ENCODE assay signal across 8 mouse cellular contexts in genomic region chr14:25734736-25735716, GRCm38 (mm10). TPM values are rescaled to one million over a fixed set of nuclear protein-coding genes. Genes with fewer than 3 reads are reported as not detected.
DNase-seq lines count a peak whose midpoint lies in the region; ATAC-seq lines count a peak whose summit lies in the region.

No protein-coding gene starts in this region.

- intact Hi-C loops in heart, postnatal 36 days (cut with DNase I): no loop called here

- no peak overlapping the region for H3K4me3 ChIP-seq in forebrain, embryonic 12.5 days (replicated peaks)

- no peaks in the 10 kb centered on the region for H3K9me3 ChIP-seq in forebrain, embryonic 12.5 days

- DNase-seq in frontal cortex, postnatal 10 days (ENCODE audit: low spot score in 2 of 2): peak; percentile 60 to 69
- peak; percentile 79 for DNase-seq in 3T3-L1 (ENCODE audit: low read depth, low spot score)
- peak; percentile 61 to 72 for DNase-seq in heart, postnatal 36 days
- DNase-seq in lung, postnatal 10 days: peak; percentile 77
- no peak for DNase-seq in thymus, postnatal 0 days (ENCODE audit: low spot score)

- 46% methylated on average over 17 of the region's 17 CpGs for WGBS in forebrain, embryonic 12.5 days

- H3K9ac ChIP-seq in forebrain, embryonic 12.5 days: peak overlapping the region; percentile 27; the same call in 1 of the 2 replicates

- H3K36me3 ChIP-seq in forebrain, embryonic 12.5 days (replicated peaks): no peaks in the 10 kb centered on the region

- H3K4me1 ChIP-seq in forebrain, embryonic 12.5 days: peaks cover 23% of the 10 kb centered on the region

- peak overlapping the region; percentile 51; the same call in 1 of the 2 replicates for H3K27ac ChIP-seq in forebrain, embryonic 12.5 days

- no peaks in the 10 kb centered on the region for H3K27me3 ChIP-seq in forebrain, embryonic 12.5 days

- peak overlapping the region; percentile 6; the same call in 1 of the 2 replicates for H3K4me2 ChIP-seq in forebrain, embryonic 12.5 days

- no peak for ATAC-seq in frontal cortex, adult (ENCODE audit: low TSS enrichment)
- 0 out of 2 replicates have a peak, but pooled peaks have one; percentile 53 for ATAC-seq in forebrain, embryonic 12.5 days (ENCODE audit: low FRiP score)
- no peak for ATAC-seq in monocyte, adult 5-6 weeks (replicated peaks; ENCODE audit: insufficient number of reproducible peaks, low FRiP score, low TSS enrichment, poor library complexity, severe bottlenecking)

RNA-seq across cellular contexts. Expression of gene Zcchc24, which starts 33.8 kb away (rescaled TPM):
- 12.3 and 14.2 TPM in 2 replicates for polyA plus RNA-seq in forebrain, embryonic 12.5 days (2016; fragmentation: Nextera tagmentation; extraction: Ambion mirVana)
- total RNA-seq in heart, postnatal 36 days (2021): 10 to 100 TPM; 35.0 to 39.0 TPM
- polyA plus RNA-seq in thymus, postnatal 0 days (2015; fragmentation: Nextera tagmentation; extraction: Ambion mirVana): 7.6 and 9.0 TPM in 2 replicates
- 10.5 to 11.8 TPM (median 10.9 TPM) in 3 replicates for total RNA-seq in monocyte, adult 5-6 weeks (2017)

RNA-seq across cellular contexts. Expression of gene Ppif, which starts 41.1 kb away (rescaled TPM):
- 32.4 and 35.6 TPM in 2 replicates for polyA plus RNA-seq in forebrain, embryonic 12.5 days (2016; fragmentation: Nextera tagmentation; extraction: Ambion mirVana)
- total RNA-seq in heart, postnatal 36 days (2021): 100 to 1,000 TPM; 294 to 308 TPM
- polyA plus RNA-seq in thymus, postnatal 0 days (2015; fragmentation: Nextera tagmentation; extraction: Ambion mirVana): 30.4 and 37.2 TPM in 2 replicates
- 3.2 to 11.4 TPM (median 7.9 TPM) in 3 replicates for total RNA-seq in monocyte, adult 5-6 weeks (2017)

Comparison
In these comparisons a context has a peak if more than half of its experiments do, and no peak if none do; other contexts are left out.
1. RNA of gene Ppif, which starts 41.1 kb away (total RNA-seq): 294 to 308 TPM in heart, postnatal 36 days; 3.2 to 11.4 TPM in monocyte, adult 5-6 weeks; every median in the first group is over 10 times any median in the second.